ENCODE assay signal across 21 mouse cellular contexts in genomic region chr14:47554236-47554635, GRCm38 (mm10).
"Had no signal": no experiment of that assay in that cellular context is flagged by ENCODE, and none has a peak within 500 bp of the region (broad histone marks: within the 10 kb centered on the region; RNA-seq: fewer than 3 reads in every experiment).

No protein-coding gene starts in this region.

- H3K27ac ChIP-seq: intestine, embryonic 15.5 days; kidney, embryonic 15.5 days; limb, embryonic 10.5 days; limb, embryonic 13.5 days; liver, embryonic 12.5 days; liver, embryonic 15.5 days; midbrain, embryonic 10.5 days; stomach, embryonic 15.5 days had no signal

- H3K9ac ChIP-seq: intestine, embryonic 15.5 days; kidney, embryonic 15.5 days; limb, embryonic 13.5 days; liver, embryonic 12.5 days; liver, embryonic 15.5 days; stomach, embryonic 15.5 days had no signal

- DNase-seq: kidney, adult 8-10 months; kidney, postnatal 10 days; kidney, postnatal 36 days; liver; lung, adult 2 months; lung, postnatal 14 days; lung, postnatal 4 days; midbrain, embryonic 14.5 days; right cerebral cortex, postnatal 14 days; right cerebral cortex, postnatal 4 days; thymus, adult 18-20 months; thymus, postnatal 36 days had no signal

- H3K9me3 ChIP-seq: intestine, embryonic 15.5 days; kidney, embryonic 15.5 days; limb, embryonic 10.5 days; limb, embryonic 13.5 days; liver, embryonic 12.5 days; liver, embryonic 15.5 days; megakaryocyte, embryonic 14.5 days; midbrain, embryonic 10.5 days; stomach, embryonic 15.5 days had no signal

- H3K4me1 ChIP-seq: intestine, embryonic 15.5 days; kidney, embryonic 15.5 days; limb, embryonic 10.5 days; limb, embryonic 13.5 days; liver, embryonic 15.5 days; megakaryocyte, embryonic 14.5 days; midbrain, embryonic 10.5 days; stomach, embryonic 15.5 days had no signal

- H3K27me3 ChIP-seq: intestine, embryonic 15.5 days; kidney, embryonic 15.5 days; limb, embryonic 13.5 days; liver, embryonic 12.5 days; liver, embryonic 15.5 days; megakaryocyte, embryonic 14.5 days; stomach, embryonic 15.5 days had no signal

- H3K4me2 ChIP-seq: intestine, embryonic 15.5 days; kidney, embryonic 15.5 days; limb, embryonic 13.5 days; liver, embryonic 12.5 days; liver, embryonic 15.5 days; stomach, embryonic 15.5 days had no signal

- ATAC-seq: intestine, embryonic 15.5 days; liver, embryonic 12.5 days had no signal

- H3K4me3 ChIP-seq: intestine, embryonic 15.5 days; kidney, embryonic 15.5 days; limb, embryonic 10.5 days; limb, embryonic 13.5 days; liver, embryonic 12.5 days; liver, embryonic 15.5 days; megakaryocyte, embryonic 14.5 days; midbrain, embryonic 10.5 days; stomach, embryonic 15.5 days had no signal
